Mouse (Mus musculus) myocyte (in vitro differentiated cells): Measurements from ENCODE around the gene Itgb1bp1.

ENCODE experiments used
- CEBPB ChIP-seq: IDR thresholded peaks from 2 replicates; pipeline ENCODE4 v1.6.1; 2011; ENCODE audit warnings: mild to moderate bottlenecking, moderate library complexity; ENCODE audit not compliant: poor library complexity, insufficient read depth, severe bottlenecking
- E2F4 ChIP-seq: IDR thresholded peaks from one replicate; pipeline ENCODE4 v1.6.1; 2011; ENCODE audit warnings: mild to moderate bottlenecking, control low read depth, moderate library complexity; ENCODE audit not compliant: insufficient read depth
- POLR2A ChIP-seq: IDR thresholded peaks from one replicate; pipeline ENCODE4 v1.6.1; 2011; ENCODE audit warnings: low read depth, mild to moderate bottlenecking, control low read depth, moderate library complexity; ENCODE audit not compliant: insufficient read length
- POLR2AphosphoS2 ChIP-seq: IDR thresholded peaks from one replicate; pipeline ENCODE4 v1.6.1; 2011; ENCODE audit warnings: low read depth, control low read depth; ENCODE audit not compliant: insufficient read length

DNA sequence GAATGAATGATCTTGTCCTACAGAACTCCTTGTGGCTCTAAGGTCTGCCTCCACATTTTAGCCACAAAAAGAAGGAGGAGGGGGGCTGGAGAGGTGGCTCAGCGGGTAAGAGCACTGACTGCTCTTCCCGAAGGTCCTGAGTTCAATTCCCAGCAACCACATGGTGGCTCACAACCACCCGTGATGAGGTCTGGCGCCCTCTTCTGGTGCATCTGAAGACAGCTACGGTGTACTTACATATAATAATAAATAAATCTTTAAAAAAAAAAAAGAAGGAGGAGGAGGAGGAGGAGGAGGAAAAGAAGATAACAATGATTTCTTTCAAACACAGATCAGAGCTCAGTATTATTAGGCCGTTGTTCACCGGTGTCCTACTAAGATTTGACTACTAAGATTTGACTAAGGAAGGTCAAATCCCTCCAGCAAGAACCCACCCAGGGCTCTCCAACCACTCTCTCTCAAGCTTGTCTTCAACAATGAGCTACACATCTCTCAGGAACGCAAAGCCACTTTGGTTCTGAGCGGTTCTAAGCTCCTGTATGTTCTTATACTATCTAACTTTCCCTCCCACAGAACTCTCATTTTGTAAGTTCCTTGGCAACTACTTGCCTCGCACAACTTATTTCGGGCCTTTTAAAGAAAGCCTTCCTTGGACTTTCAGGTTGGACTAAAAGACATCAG lies 1.2 kb downstream of the Itgb1bp1 start, which contains the start of gene Cpsf3:
- TF ChIP-seq CEBPB (no peak), POLR2A (no peak), POLR2AphosphoS2 (no peak), E2F4 (no peak)
